Mouse (Mus musculus) G1E (cell line): ENCODE measurements around the gene Rassf5.

ENCODE experiments used
- CTCF ChIP-seq: IDR thresholded peaks from 2 replicates; pipeline ENCODE4 v1.5.1; 2012; ENCODE audit warnings: low read depth, low read length, inconsistent platforms, mixed read lengths
- GATA2 ChIP-seq: IDR thresholded peaks from 2 replicates; pipeline ENCODE4 v1.6.1; 2012; ENCODE audit warnings: low read depth, low read length, inconsistent platforms, borderline replicate concordance
- POLR2AphosphoS5 ChIP-seq: IDR thresholded peaks from 2 replicates; pipeline ENCODE4 v1.6.1; 2012; ENCODE audit warnings: low read depth, low read length, inconsistent platforms; ENCODE audit not compliant: insufficient replicate concordance
- TAL1 ChIP-seq: conservative IDR thresholded peaks from 2 replicates; pipeline ENCODE4 v1.6.1; 2012; ENCODE audit warnings: low read depth, low read length, inconsistent platforms, mixed read lengths

GRCm38 (mm10) chr1:131175189-131175588 is 69.9 kb downstream of the Rassf5 start:
- no peak for TF ChIP-seq CTCF
- no peak for TF ChIP-seq GATA2
- TF ChIP-seq TAL1 = no peak
- TF ChIP-seq POLR2AphosphoS5 = no peak
